Mouse (Mus musculus) limb, embryonic 14.5 days (tissue): Measurements from ENCODE around the gene Triobp. TPM values are rescaled to one million over a fixed set of nuclear protein-coding genes. Genes with fewer than 3 reads are reported as not detected.

Experiments used
- ATAC-seq: fragments of 200-750 bp; cut with Nextera tagmentation; 2 replicates; pipeline ENCODE4 v1.8.0; 2017; ENCODE audit warnings: low read depth, moderate number of reproducible peaks, moderate TSS enrichment; ENCODE audit not compliant: low FRiP score
- DNase-seq: peaks from one replicate; pipeline ENCODE4 v3.0.0-alpha.2; 2015; ENCODE audit warnings: low spot score
- H3K27ac ChIP-seq: fragments of 300-500 bp; sonication (generic); replicated peaks from 2 replicates; pipeline ENCODE4 v1.5.1; 2014; ENCODE audit warnings: low read depth, mild to moderate bottlenecking, low read length, moderate library complexity, mixed read lengths
- H3K27me3 ChIP-seq: fragments of 300-500 bp; sonication (generic); 2 replicates; pipeline ENCODE4 v1.6.1; 2014; ENCODE audit warnings: low read length, mixed read lengths; ENCODE audit not compliant: control insufficient read depth, insufficient read depth
- H3K36me3 ChIP-seq: fragments of 300-500 bp; sonication (generic); 2 replicates; pipeline ENCODE4 v1.6.1; 2014; ENCODE audit warnings: mild to moderate bottlenecking, low read length, moderate library complexity, mixed read lengths; ENCODE audit not compliant: control insufficient read depth, insufficient read depth
- H3K4me1 ChIP-seq: fragments of 300-500 bp; sonication (generic); 2 replicates; pipeline ENCODE4 v1.6.1; 2014; ENCODE audit warnings: antibody characterized with exemption, low read length, mixed read lengths; ENCODE audit not compliant: control insufficient read depth, insufficient read depth
- H3K4me2 ChIP-seq: fragments of 300-500 bp; sonication (generic); replicated peaks from 2 replicates; pipeline ENCODE4 v1.6.1; 2014; ENCODE audit warnings: low read depth, mild to moderate bottlenecking, low read length, moderate library complexity; ENCODE audit not compliant: severe bottlenecking
- H3K4me3 ChIP-seq: fragments of 300-500 bp; sonication (generic); replicated peaks from 2 replicates; pipeline ENCODE4 v1.5.1; 2014; ENCODE audit warnings: low read length
- H3K9ac ChIP-seq: fragments of 300-500 bp; sonication (generic); 2 replicates; pipeline ENCODE4 v1.6.1; 2014; ENCODE audit warnings: mild to moderate bottlenecking, low read depth, low read length, moderate library complexity; ENCODE audit not compliant: severe bottlenecking
- H3K9me3 ChIP-seq: fragments of 300-500 bp; sonication (generic); 2 replicates; pipeline ENCODE4 v1.6.1; 2016; ENCODE audit warnings: low read length; ENCODE audit not compliant: control insufficient read depth
- POLR2A ChIP-seq: fragments of 200-500 bp; IDR thresholded peaks from 2 replicates; pipeline ENCODE4 v1.8.0; 2012; ENCODE audit warnings: inconsistent platforms, mild to moderate bottlenecking, moderate library complexity, borderline replicate concordance; ENCODE audit not compliant: insufficient read depth, insufficient read length; ENCODE audit errors: extremely low read depth
- WGBS: fragments of 180-500 bp; shearing (Covaris S2); extraction: QIAGEN DNeasy Blood & Tissue Kit; methylation state at CpG from one replicate; pipeline ENCODE4 v1.1.7; 2014; 5-methylcytosine and 5-hydroxymethylcytosine counted together
- polyA plus RNA-seq, 2 experiments: library from polyadenylated mRNA; depleted of rRNA in 1 of 2; stranded (reverse) in 1 of 2; unstranded in 1 of 2; fragments of >200 nt; fragmentation: Nextera tagmentation in 1 of 2; extraction: Ambion mirVana in 1 of 2; gene quantifications; 2 replicates each; pipeline versions ENCODE4 v1.2.1 to v1.2.3; 2012 to 2014

Triobp gene
- polyA plus RNA-seq, 2 experiments, result 44.7 to 64.4 TPM

- DNase-seq, result no peak
Observed at GRCm38 (mm10) chr15:78916052-78916826, 31.3 kb upstream of the Triobp start.

GRCm38 (mm10) chr15:78918126-78918525, 29.4 kb upstream of the Triobp start:
- H3K4me1 ChIP-seq, result peaks cover 20% of the 10 kb centered on the region
- H3K27me3 ChIP-seq, result no peaks in the 10 kb centered on the region
- H3K9ac ChIP-seq, result no peak overlapping the region
- 90% methylated on average over 23 of the region's 23 CpGs for WGBS
- H3K4me3 ChIP-seq, result no peak overlapping the region
- peaks cover 17% of the 10 kb centered on the region; the same call in 1 of the 2 replicates for H3K36me3 ChIP-seq
- no peak overlapping the region for H3K27ac ChIP-seq
- TF ChIP-seq POLR2A, result no peak
- no peak overlapping the region for H3K4me2 ChIP-seq
- no peak for DNase-seq
- no peak for ATAC-seq
- no peaks in the 10 kb centered on the region for H3K9me3 ChIP-seq

More at GRCm38 (mm10) chr15:78916052-78916826, 31.3 kb upstream of the Triobp start:
- Histone ChIP-seq H3K27ac (no peak overlapping the region), H3K4me3 (peak overlapping the region; percentile 69), H3K36me3 (peaks cover 24% of the 10 kb centered on the region), H3K4me2 (peak overlapping the region; percentile 94), H3K9me3 (no peaks in the 10 kb centered on the region), H3K27me3 (no peaks in the 10 kb centered on the region), H3K4me1 (peaks cover 21% of the 10 kb centered on the region), H3K9ac (peak overlapping the region; percentile 32; the same call in 1 of the 2 replicates)
- TF ChIP-seq POLR2A, result no peak
- 60% methylated on average over 12 of the region's 12 CpGs for WGBS
- ATAC-seq, result no peak

DNA sequence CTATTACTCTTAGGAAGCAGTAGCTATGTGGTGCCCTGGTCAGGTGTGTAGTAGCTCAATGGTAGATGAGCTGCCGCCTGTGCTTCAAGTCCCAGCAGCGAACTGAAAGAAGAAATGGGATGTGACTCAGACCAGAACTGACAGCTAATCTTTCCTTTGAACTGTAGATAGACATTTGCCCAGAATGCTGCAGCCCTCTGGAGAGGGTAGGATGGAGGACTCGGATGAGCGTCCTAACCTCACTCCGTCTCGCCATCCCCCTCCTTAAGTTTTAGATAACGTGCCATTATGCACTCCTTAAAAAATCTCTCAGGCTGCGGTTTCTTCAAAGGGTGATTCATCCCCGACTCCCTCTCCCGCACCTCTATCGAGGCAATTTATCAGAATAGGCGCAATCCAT, 27.6 kb upstream of the Triobp start:
- no peak for TF ChIP-seq POLR2A
- Histone ChIP-seq H3K36me3 (peaks cover 17% of the 10 kb centered on the region; the same call in 1 of the 2 replicates), H3K9ac (no peak overlapping the region), H3K4me3 (no peak overlapping the region), H3K27ac (no peak overlapping the region), H3K9me3 (no peaks in the 10 kb centered on the region), H3K4me2 (no peak overlapping the region), H3K27me3 (no peaks in the 10 kb centered on the region), H3K4me1 (peaks cover 19% of the 10 kb centered on the region)
- ATAC-seq, result no peak
- 82% methylated on average over 12 of the region's 12 CpGs for WGBS
- DNase-seq, result no peak

DNA sequence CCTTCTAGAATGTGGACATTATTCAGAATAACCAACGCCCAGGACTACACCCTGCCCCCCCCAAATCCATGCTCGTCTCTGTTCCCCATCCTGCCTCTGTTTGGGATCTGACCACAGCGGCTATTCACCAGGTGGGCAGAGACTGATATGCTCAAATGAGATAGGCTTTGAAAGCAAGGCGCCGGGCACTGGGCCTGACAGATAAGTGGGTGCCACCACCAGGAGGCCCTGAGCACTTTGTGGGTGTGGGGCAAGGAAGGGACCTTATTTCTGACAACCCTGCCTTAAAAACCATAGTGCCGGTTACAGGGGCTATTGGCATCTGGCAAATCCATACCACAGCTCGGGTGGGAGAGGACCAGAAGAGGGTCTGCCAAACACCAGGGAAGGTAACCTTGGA, 24.8 kb upstream of the Triobp start:
- no peak for ATAC-seq
- no peak overlapping the region for H3K27ac ChIP-seq
- H3K4me2 ChIP-seq, result no peak overlapping the region
- 85% methylated on average over 7 of the region's 7 CpGs for WGBS
- no peak for DNase-seq
- peaks cover 13% of the 10 kb centered on the region; the same call in 1 of the 2 replicates for H3K36me3 ChIP-seq
- no peak for TF ChIP-seq POLR2A
- no peak overlapping the region for H3K9ac ChIP-seq
- no peaks in the 10 kb centered on the region for H3K9me3 ChIP-seq
- no peak overlapping the region for H3K4me3 ChIP-seq
- no peaks in the 10 kb centered on the region for H3K27me3 ChIP-seq
- H3K4me1 ChIP-seq, result peaks cover 18% of the 10 kb centered on the region

DNA sequence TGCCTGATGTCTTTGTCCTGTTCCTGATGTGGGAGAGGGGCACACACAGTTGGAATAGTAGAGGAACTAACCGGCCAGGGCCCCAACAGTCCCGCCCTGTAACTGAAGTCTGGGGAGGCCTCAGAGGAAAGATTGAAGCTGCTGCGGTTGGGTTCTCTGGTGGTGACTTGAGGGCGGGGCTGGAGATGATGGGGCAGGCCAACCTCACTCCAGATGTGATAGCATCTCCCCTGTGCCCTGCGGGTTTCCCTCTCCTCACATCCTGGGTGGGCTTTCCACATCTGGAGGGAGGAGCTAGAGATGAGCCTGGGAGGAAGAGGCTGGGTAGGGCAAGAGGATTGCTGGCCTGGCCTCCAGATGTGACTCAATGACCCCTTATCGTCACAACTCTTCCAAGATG, 23.9 kb upstream of the Triobp start:
- Histone ChIP-seq H3K9me3 (no peaks in the 10 kb centered on the region), H3K27ac (no peak overlapping the region), H3K27me3 (no peaks in the 10 kb centered on the region), H3K9ac (no peak overlapping the region), H3K4me2 (no peak overlapping the region), H3K4me3 (no peak overlapping the region), H3K4me1 (peaks cover 21% of the 10 kb centered on the region), H3K36me3 (0 out of 2 replicates have a peak, but pooled peaks cover 9% of the 10 kb centered on the region)
- no peak for ATAC-seq
- 39% methylated on average over 6 of the region's 6 CpGs for WGBS
- DNase-seq, result no peak
- no peak for TF ChIP-seq POLR2A
